Mouse (Mus musculus) retina, postnatal 1 day (tissue): ENCODE measurements at regions not wholly inside any gene's neighbourhood (a gene's known extent, or its start where the extent isn't known, plus 50 kb on each side); places are given as distances from the start of the nearest gene placed in this dataset.

ENCODE experiments used
- DNase-seq: peaks from one replicate; pipeline ENCODE4 v3.0.0-alpha.2; 2012

GRCm38 (mm10) chr6:84434532-84434931, 159.2 kb downstream of the Cyp26b1 start:
- DNase-seq, result no peak

GRCm38 (mm10) chr6:84431622-84431955, 162.1 kb downstream of the Cyp26b1 start:
- no peak for DNase-seq

GRCm38 (mm10) chr6:84430925-84431621, 162.6 kb downstream of the Cyp26b1 start:
- no peak for DNase-seq

GRCm38 (mm10) chr6:84430146-84430545, 163.6 kb downstream of the Cyp26b1 start:
- no peak for DNase-seq

GRCm38 (mm10) chr6:84429247-84429646, 164.5 kb downstream of the Cyp26b1 start:
- no peak for DNase-seq

- no peak for DNase-seq
Observed at GRCm38 (mm10) chr6:84426691-84427090, 167.0 kb downstream of the Cyp26b1 start.

GRCm38 (mm10) chr6:84425823-84426222, 167.9 kb downstream of the Cyp26b1 start:
- DNase-seq, result peak; percentile 55

GRCm38 (mm10) chr6:84422946-84423345, 170.8 kb downstream of the Cyp26b1 start:
- DNase-seq, result no peak

GRCm38 (mm10) chr6:84419691-84420090, 174.0 kb downstream of the Cyp26b1 start:
- DNase-seq, result no peak

GRCm38 (mm10) chr6:84419281-84419680, 174.4 kb downstream of the Cyp26b1 start:
- no peak for DNase-seq

- no peak for DNase-seq
Observed at GRCm38 (mm10) chr6:84416992-84417636, 176.6 kb downstream of the Cyp26b1 start.

- no peak for DNase-seq
Observed at GRCm38 (mm10) chr6:84414400-84414799, 179.3 kb downstream of the Cyp26b1 start.

- DNase-seq, result no peak
Observed at GRCm38 (mm10) chr6:84409863-84410513, 183.7 kb downstream of the Cyp26b1 start.

GRCm38 (mm10) chr6:84408513-84408912, 185.2 kb downstream of the Cyp26b1 start:
- no peak for DNase-seq

GRCm38 (mm10) chr6:84407773-84408172, 185.9 kb downstream of the Cyp26b1 start:
- peak; percentile 86 for DNase-seq

- DNase-seq, result no peak
Observed at GRCm38 (mm10) chr6:84404695-84405094, 189.0 kb downstream of the Cyp26b1 start.

- DNase-seq, result no peak
Observed at GRCm38 (mm10) chr6:84402431-84402830, 191.3 kb downstream of the Cyp26b1 start.

- DNase-seq, result no peak
Observed at GRCm38 (mm10) chr6:84394496-84395090, 199.1 kb downstream of the Cyp26b1 start.

- DNase-seq, result no peak
Observed at GRCm38 (mm10) chr6:84393519-84394231, 200.0 kb downstream of the Cyp26b1 start.

GRCm38 (mm10) chr6:84392752-84393511, 200.8 kb downstream of the Cyp26b1 start:
- no peak for DNase-seq

GRCm38 (mm10) chr6:84391016-84391415, 202.7 kb downstream of the Cyp26b1 start:
- no peak for DNase-seq

GRCm38 (mm10) chr6:84385696-84386095, 208.0 kb downstream of the Cyp26b1 start:
- peak; percentile 21 for DNase-seq
